Mouse (Mus musculus): ENCODE measurements around the gene Ccdc115.
"Not testable (repeated sequence)": the region's sequence is repeated elsewhere in the genome, so short reads cannot be mapped to it uniquely, and the experiment has no call there.

The Ccdc115 gene

DNA sequence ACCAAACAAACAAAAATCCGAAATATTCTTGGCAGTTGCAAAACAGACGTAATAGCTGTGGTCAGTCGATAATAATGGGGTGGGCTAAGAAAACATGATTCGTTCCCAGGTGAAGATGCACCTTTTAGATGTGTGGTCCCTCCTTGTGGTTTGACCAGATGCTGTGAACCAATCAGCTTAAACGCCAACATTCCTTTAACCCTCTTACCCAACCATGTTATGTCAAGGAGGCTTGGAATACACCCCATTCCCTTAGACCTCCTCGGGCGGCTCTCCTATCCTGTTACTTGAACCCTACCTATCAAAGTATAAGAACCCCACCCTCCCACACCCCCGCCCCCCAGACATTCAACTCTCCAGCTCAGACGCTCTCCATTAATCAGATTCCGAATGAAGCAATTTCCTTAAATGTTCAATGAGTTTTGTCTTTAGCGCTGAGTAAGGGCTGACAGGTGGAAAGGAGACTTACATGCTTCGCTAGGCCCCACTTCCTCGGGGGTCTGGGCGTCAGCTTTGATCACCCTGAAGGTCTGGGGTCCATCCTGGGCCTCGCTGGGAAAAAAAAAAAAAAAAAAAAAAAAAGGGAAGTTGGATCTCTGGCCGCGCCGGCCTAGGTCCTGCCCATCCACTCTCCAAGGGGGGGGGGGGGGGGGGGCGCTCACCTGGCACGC is 956 bp downstream of the Ccdc115 start:
- no peak for DNase-seq

DNA sequence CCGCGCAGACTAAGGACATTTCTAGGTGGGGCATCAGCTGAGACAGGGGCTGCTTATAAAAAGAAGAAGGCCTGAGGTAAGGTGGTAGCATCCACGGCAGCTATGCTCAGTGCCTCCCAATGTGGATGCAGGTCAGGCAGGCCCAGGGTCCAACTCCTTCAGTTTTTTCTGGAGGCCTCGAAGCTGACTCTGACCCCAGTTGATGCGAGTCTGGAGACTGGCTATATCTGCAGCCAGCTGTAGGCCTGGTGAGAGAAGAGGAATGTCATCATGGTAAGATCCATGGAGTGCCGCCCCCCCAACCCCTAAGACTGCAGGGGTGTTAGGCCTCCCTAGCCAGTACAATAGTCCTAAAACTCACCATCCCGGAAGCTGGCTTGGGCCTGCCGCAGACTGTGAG is 2.1 kb downstream of the Ccdc115 start:
- not testable (repeated sequence) for DNase-seq

DNA sequence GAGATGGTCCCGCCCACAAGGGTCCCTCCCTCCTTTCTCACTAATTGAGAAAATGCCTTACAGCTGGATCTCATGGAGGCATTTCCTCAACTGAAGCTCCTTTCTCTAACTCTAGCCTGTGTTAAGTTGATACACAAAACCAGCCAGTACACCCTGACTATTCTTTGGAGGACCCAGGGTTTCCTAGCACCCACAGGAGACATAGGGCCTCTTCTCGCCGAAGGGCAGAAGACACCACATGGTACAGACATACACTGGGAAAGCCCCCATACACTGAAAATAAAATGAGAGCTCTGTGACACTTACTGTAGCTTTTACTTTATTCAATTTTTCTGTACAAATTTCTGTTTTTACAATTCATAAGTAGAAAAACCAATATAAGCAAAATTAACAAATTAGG is 3.1 kb downstream of the Ccdc115 start:
- DNase-seq: no peak

DNA sequence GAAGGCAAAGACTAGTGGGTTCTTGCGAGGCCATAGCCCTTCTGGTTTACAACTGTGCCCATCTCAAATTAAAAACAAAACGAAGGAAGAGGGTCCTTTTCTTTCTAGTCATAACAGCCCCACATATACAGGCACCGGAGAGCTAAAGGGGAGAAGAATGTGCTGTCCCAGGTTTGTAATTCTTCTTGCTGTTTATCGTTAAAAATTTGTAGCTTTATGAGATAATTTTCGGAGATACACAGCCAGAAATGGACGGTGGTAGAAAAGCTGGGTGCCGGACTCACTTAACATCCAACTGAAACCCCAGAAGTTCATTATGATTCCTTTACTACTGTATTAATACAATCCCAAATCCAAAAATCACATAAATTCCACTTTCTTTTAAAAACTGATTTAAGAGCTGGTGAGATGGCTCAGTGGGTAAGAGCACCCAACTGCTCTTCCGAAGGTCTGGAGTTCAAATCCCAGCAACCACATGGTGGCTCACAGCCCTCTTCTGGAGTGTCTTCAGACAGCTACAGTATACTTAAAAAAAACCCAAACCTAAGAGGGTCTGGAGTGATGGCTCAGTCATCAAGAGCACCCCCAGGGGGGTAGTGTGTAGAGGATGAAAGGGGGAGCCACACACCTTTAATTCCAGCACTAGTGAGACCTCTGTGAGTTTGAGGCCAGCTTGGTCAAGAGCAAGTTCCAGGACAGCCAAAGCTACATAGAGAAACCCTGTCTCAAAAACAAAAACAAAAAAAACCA is 3.9 kb downstream of the Ccdc115 start:
- DNase-seq: peak; percentile 15

DNA sequence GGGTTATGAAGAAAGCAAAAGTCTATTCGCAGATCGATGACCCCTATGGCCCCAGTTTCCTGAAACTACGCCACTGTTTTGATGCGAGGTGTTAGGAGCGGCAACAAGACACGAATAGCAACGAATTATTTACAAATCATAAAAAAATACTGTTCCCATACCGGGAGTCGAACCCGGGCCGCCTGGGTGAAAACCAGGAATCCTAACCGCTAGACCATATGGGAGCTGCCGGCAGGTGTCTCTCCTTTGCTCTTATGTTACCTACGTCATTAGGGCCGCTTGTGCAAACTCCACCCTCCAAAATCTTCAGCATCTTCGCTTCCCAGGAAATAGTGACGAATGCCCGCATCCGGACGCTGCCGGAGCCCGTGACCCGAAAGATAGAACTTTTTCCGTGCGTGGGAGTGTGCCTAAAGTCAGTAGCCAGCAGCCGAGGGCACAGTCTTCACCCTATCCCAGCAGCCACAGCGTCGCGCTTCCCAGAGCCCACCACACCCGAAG is 4.8 kb downstream of the Ccdc115 start:
- peak; percentile 88 for DNase-seq

DNA sequence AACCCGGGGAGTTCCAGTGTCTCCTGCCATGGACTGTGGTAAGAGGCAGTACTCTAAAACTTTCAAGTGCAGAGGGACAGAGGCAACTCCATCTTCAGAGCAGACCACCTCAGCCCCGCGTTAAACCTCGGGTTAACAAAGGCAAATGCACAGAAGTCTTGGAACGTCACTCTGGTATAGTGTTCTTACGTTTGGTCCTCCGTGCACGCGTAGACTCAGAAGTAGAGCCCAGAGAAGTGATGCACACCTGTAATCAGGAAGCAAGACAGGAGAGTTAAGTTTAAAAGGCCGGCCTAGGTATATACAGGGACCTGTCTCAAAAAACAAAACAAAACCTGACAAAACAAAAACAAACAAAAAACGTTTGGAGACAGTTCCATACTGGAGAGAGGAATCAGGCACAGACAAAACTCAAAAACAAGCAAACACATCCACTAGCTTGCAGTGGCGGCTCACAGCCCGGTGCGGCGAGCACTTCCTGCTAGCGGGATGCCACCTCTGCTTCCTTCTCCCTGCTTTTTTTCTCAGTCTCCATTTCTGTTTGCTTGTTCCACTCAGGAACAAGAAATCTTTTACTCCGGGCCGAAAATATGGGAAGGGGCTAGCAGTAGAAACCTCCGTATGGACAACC is 5.5 kb downstream of the Ccdc115 start:
- DNase-seq: peak; percentile 51

DNA sequence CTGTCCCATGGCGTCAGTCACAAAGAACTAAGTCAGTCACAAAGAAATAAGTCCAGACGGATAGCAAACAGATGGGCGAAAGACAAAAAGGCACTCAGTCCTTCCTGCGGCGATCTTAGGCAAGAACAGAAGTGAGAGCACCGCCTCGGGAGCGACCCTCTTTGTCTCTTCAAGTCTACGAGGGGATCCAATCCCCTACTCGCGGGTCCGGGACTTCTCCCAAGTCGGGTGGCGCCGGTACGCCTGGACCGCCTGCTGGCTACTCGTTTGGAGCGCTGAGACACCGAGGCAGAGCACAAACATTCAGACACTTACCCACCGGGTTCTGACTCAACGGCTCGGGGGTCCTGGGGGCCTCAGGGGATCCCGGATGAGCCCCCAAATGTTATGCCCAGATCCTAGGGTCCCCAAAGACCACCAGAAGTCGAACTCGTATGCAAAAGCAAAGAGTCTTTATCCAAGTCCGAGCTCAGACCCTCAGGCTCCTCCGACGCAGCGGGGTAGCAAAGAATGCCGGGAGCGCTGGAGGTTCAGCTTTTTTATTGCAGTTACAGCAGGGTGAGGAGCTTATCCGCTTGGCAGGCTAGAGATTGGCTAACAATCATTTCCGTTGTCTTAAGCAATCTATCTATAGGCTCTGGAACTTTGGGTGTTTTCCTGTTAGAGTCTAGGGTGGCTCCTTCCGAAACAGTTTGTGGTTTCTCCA is 6.5 kb downstream of the Ccdc115 start:
- peak; percentile 76 for DNase-seq

DNA sequence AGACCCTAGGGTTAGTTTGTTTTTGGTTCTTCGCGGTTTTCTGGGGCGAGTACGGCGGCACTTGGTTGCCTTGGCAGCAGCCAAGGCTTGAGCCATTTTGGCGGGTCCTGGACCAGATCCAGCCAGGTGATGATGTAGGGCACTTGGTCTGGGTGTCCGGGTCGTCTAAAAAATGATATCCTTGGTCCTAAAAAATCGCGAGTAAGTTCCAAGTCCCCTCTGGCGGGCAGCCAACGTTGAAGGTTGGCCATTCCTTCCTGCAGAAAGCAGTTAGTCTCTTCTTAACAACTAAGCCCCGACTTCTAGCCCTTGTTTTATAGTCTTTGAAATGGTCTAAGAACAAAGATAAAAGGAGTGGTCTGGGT is 7.1 kb downstream of the Ccdc115 start:
- no peak for DNase-seq

DNA sequence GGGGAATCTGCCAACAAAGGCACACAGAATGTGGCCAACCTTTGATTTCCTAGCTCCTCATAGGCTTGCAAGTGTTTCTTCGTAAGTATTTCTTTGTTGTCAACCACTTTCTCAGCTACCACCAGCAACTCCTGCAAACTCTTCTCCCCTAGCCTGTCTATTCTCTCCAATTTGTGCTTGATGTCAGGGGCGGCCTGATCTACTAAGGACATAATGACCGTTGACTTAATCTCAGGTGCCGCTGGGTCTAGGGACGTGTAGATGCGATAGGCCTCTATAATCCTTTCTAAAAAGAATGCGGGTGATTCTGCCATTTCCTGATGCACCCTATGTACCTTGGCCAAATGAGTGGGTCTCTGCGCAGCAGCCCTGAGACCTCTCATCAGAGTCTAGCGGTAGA is 8.0 kb downstream of the Ccdc115 start:
- no peak for DNase-seq

DNA sequence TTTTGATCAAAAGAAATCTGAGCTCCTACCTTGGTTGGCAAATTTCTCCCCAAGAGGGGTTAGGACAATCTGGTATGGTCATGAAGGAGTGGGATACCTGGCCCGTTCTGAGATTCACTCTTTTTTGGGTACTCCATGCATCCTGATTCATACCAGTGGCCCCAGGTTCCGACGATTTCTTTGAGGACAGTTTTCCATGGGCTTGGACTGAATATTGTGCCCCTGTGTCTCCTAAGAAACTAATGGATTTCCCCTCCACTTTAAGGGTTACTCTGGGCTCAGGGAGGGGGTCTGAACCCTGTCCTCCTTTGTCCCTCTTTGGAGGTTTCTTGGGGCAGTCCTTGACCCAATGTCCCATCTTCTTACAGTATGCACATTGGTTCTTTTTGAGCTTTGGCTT is 8.5 kb downstream of the Ccdc115 start:
- no peak for DNase-seq

DNA sequence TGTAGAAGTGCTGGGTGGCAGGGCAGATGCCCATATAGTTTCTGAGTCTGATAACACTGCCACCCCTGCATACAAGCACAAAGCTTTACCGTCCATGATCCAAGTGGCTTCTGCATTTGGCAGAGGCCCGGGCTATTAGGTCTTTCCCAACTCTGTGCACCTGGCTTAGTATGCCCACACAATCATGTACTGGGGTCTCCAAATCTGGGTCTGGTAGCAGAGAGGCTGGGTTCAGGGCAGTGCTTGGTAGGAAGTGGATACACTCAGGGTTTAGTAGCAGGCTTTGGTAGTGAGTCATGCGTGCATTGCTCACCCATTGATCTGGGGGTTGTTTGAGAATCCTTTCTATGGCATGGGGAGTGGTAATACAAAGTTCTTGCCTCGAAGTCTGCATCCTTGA is 10.2 kb downstream of the Ccdc115 start:
- no peak for DNase-seq

DNA sequence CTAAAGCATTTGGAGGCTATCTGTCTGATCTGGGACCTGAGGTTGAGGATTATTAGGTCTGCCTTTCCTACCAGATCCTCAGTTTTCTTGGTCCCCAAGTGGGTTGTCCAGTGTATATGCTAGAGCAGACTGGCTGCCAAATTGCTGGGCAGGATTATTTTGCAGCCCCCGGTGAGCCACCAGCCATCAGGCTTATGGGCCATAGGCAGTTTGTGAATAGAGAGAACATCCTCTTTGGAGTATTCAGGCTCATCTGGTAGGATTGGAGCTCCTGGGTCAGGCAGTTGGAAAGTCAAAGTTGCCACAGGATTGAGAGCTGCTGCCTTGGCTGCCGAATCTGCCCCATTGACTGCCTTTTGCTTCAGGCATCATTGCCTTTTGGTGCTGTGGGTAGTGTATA is 11.0 kb downstream of the Ccdc115 start:
- no peak for DNase-seq

DNA sequence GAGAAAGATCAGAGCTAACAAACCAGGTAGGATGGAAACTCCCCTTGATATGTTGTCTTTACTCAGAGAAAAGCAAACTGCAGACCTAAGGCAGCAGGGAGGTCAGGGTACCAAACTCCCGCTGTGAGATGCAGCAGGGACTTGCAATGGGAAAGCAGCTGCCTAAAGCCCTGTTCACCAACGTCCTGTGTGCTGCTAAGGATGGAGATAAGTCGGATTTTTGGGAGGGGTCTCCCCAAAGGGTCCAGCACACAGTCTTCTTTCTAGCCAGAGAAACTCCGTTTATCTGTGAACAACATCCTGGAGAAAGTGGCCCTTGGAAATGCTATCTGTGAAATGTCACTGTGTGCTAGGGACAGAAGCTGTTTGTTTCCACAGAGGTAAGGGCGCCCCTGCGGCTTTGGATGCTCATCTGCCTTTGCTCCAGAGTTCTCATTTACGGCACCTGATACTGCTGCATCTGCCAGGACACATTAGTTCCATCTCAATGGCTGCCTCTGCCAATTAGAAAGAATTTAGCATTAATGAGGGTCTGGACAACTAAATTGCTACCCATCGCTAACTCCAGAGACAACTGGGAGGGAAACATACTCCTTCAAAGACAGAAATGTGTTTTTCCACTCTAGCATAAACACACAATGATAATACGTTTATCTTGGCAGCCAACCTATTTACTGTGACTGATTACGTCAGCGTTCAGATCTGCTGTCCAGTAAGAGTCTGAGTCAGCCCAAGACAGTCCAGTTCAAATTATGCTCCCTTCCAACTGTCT is 40.1 kb downstream of the Ccdc115 start:
- DNase-seq: no peak

DNA sequence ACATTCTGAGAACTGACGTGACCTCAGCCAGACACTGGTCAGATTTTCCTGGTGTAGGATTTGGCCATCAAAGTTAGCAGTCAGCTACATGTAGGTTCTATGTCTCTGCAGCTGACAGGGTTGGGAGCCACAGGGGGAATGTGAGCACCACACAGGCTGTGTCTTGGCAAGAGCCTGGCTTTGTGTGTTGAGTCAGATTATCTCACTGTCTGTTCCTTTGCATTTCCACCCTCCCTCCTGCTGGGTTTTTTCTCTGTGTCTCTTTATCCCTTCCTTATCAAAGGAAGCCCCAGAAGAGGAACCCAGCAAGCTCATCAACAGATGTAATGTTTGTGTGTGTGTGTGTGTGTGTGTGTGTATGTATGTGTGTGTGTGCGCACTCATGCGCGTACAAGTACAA is 43.2 kb downstream of the Ccdc115 start:
- DNase-seq: no peak

DNA sequence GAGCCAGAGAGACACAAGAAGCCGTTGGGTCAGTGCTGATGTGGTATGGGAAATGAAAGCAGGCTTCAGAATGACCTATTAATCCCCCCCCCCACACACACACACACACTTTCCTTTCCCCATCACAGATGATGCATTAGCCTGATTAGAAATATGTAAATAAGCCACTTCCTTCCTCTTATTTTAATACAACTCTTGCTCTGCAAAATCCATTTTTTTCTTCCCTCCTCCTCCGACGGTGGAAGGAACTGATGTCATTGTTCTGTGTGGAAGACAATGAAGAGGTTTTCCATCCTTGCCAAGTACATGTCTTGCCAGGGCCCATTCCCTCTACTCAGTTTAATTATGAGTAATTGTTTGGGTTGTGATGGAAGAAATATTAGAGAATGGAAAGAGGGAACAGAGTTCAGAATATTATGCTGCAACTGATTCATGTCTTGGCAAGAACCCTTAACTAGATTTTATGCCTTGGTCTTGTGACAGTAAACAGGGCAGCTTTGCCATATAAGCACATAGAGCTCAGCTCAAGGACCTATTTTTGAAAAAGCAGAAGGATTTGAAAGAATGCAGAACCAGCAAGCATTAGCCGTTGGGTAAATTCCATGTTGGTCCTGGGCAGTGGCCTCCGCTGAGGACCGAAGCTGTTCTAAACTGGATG is 50.1 kb downstream of the Ccdc115 start:
- DNase-seq: no peak

DNA sequence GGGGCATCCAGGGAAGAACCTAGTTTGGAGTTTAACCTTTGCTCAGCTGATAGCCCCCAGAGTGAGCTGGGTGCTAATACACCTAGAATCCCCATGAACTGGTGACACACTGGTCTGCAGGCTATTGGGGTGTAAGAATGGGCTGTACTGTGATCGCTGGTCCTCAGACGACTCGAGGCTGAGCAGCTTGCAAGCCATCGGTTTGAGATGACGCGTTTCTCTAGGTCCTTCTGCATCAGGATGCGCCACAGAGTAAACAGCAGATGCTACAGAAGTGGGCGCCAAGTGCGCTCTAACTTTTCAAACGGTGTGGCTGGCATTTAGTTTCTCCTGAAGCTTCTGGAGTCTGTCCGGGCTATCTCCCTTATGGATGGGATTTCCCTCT is 50.6 kb downstream of the Ccdc115 start:
- no peak for DNase-seq

DNA sequence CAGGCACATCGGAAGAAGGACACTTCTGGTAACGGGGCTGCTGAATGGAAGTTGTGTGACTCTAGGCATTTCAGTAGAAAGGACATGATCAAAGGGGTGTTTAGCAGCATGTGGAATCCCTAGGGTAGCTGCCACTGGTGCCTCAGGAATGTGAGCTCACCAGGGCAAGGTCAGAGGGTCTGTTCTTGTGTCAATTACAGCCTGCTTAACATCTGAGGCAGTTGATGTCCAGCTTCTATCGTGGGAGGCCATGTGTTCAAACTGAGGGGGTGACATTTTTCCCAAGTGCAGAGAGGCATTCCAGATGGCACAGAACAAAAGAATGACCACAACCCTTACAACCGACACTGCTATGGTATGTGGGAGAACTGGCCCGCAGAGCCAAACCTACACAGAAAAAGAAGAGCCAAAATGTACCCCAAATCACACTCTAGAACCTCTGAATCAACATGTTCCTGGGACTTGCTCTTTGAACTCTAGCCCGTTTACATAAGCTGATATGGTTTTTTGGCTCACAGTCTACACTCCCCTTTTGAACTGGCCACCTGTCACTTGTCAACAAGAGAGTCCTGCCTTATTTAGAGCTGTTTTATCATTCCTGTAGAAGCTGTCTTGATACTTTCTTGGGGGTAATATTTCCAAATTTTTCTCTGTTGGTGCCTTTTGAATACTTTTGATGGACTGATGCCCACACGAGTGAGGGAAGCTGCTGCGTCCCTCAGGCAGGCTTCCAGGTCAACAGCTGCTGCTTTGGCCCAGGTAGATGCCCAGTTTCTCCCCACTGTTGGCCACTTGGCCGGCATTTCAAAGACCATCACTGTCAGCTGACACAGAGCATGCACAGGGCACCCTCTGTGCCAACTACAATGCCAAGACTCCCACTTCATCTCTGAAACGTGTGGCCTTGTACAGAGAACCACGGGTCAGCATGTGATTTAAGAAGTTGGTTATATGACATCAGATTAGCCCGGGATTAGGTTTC is 51.8 kb downstream of the Ccdc115 start:
- DNase-seq: peak; percentile 48
